Mouse (Mus musculus): ENCODE results near the gene Tdrd12. TPM values are rescaled to one million over a fixed set of nuclear protein-coding genes. Genes with fewer than 3 reads are reported as not detected.
"Not testable (repeated sequence)": the region's sequence is repeated elsewhere in the genome, so short reads cannot be mapped to it uniquely, and the experiment has no call there.

Gene Tdrd12
- polyA plus RNA-seq, 1 experiment, result 0.04 TPM

DNA sequence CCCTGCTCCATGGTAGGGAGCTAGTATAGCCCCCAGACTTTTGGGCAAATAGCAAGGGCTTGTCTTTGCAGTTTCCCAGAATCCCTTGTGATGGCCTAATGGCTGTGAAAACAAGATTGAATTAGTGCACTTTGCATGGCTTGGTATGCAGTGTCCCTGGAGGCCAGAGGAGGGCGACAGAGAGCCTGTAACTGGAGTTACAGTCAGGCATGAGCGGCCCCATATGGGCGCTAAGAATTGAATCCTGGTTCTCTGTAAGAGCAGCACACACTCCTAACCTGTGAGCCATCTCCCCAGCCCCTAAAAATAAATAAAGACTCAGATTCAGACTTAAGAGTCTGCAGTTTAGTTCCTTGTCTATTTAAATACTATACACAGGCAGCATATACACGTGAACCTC lies 42.3 kb upstream of the Tdrd12 start:
- peak; percentile 33 for DNase-seq
- TF ChIP-seq CTCF (IDR thresholded peaks at IDR 0.05; ENCODE audit: insufficient read depth, low read length), result peak; percentile 80
- no peak for TF ChIP-seq POLR2A (IDR thresholded peaks at IDR 0.05; ENCODE audit: borderline replicate concordance, extremely low read depth, low read depth, low read length)
- WGBS, result 35% methylated on average over 4 of the region's 4 CpGs
- peaks cover under 1% of the 10 kb centered on the region; the same call in 1 of the 2 replicates for H3K4me1 ChIP-seq (ENCODE audit: control insufficient read depth, insufficient read depth, low read length)
- no peak overlapping the region for H3K4me3 ChIP-seq (replicated peaks; ENCODE audit: extremely low read depth, low read depth, low read length)

DNA sequence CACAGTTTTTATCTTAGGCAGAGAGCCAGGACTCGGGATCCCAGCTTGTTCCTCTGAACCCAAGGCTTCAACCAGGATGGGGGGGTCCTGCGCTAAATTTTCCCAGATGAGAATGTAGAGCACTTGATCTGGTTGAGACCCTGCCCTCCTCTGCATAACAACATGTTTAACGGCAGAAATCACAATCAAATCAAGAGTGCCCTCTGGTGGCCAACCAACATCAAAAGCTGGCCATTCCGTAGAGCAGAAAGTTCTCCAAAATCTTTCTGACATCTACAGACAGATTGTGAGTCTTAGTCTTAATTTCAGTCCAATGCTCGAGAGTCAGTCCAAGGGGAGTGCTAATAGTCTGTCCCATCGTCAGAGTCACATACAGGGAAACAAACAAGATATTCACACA lies 33.3 kb upstream of the Tdrd12 start:
- DNase-seq, result peak; percentile 6
- WGBS, result 25% methylated on average over 6 of the region's 6 CpGs
- not testable (repeated sequence) for H3K4me1 ChIP-seq (ENCODE audit: control insufficient read depth, insufficient read depth, low read length); H3K4me3 ChIP-seq (replicated peaks; ENCODE audit: extremely low read depth, low read depth, low read length)

DNA sequence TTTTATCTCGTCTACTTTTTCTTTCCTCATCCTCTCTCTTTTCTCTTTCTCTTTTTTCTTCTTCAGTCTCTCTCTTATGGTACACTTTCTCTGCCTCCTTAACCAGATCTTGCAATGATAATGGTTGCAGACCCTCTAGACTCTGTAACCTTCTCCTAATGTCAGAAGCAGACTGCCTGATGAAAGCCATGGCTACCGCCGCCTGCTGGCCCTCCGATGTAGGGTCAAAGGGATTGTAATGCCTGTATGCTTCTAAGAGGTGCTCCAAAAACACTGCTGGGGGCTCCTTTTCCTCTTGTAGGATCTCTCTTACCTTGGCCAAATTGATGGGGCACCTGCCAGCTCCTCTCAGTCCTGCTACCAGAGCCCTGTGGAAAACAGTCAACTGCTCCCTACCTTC lies 32.2 kb upstream of the Tdrd12 start:
- WGBS, result 87% methylated on average over 4 of the region's 4 CpGs
- not testable (repeated sequence) for H3K4me1 ChIP-seq (ENCODE audit: control insufficient read depth, insufficient read depth, low read length); DNase-seq; H3K4me3 ChIP-seq (replicated peaks; ENCODE audit: extremely low read depth, low read depth, low read length)

DNA sequence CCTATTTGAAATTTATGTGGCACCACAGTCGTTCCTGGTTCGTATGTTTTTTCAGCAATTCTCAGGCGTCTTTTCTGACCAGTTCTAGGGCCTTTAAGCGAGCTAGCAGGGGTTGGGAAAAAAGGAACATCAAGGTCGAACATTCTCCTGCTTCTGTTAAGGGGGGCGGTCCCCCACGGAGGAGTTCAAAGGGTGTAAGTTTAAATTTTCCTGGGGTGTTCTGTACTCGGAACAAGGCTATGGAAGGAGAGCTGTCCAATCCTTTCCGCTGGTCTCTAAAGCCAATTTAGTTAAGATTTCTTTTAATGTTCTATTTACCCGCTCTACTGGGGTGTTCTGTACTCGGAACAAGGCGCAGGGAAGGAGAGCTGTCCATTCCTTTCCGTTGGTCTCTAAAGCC lies 28.4 kb upstream of the Tdrd12 start:
- H3K4me3 ChIP-seq (replicated peaks; ENCODE audit: extremely low read depth, low read depth, low read length); DNase-seq; H3K4me1 ChIP-seq (ENCODE audit: control insufficient read depth, insufficient read depth, low read length): not testable (repeated sequence)
- 74% methylated on average over 13 of the region's 13 CpGs for WGBS

DNA sequence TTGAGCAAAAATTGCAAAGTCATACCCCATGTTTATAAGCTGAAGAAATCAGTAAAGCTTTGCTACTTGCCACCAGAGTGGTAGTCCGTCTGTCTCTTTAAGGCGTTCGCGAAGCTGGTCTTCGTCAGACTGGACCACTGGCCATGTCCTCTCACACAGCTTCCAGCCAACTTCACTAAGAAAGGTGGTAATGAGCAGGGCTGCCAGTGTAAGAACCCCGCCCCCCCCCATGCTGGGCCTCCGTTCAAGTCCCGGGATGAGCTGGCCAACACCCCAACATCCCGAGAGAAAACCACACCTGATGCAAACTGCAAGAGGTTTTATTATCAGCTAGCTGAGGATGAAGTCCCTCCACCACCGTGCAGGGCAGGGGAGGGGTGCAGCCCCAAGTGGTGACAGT lies 27.3 kb upstream of the Tdrd12 start:
- not testable (repeated sequence) for DNase-seq; H3K4me3 ChIP-seq (replicated peaks; ENCODE audit: extremely low read depth, low read depth, low read length); H3K4me1 ChIP-seq (ENCODE audit: control insufficient read depth, insufficient read depth, low read length)
- WGBS, result 83% methylated on average over 10 of the region's 10 CpGs

DNA sequence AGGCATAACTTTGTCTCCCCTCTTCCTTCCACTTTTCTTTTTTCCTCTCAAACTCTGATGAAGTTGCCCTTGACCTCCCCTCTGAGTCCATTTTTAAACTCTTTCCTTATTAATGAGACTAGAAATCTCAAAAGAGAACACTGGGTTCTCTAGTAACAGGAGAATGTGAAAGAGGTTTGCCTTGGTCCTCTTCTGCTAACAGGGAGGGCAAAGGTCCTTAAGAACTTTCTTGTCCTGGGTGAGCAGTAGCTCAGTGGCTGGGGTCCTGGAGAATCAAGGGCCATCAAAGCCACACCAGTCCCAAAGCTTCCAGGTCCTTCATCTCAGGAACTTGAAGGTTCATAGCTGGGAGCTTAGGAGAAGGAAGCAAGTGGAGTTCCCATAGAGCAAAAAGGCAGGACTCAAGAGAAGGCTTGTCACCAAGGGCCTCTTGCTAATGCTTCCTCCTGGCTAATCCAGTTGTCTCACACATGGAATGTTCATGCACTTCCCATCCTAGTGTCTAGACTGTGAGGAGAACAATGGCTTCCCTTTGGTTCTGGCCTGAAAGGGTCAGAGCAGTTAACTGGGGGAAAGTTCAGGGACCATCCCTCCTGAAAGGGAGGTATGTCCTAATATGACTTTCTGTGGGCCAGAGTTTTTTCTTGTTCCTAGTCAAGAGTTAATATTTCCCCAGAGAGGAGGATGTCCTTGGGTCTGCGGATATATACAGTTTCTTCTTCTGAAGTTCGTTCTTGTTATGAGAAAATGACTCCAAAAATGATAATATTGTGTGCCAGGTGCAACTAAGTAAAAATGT lies 26.7 kb upstream of the Tdrd12 start:
- TF ChIP-seq CTCF (IDR thresholded peaks at IDR 0.05; ENCODE audit: insufficient read depth, low read length), result no peak
- no peak for TF ChIP-seq POLR2A (IDR thresholded peaks at IDR 0.05; ENCODE audit: borderline replicate concordance, extremely low read depth, low read depth, low read length)
- no peak for DNase-seq
- no peak overlapping the region for H3K4me3 ChIP-seq (replicated peaks; ENCODE audit: extremely low read depth, low read depth, low read length)
- WGBS, result 75% methylated on average over 2 of the region's 2 CpGs
- no peaks in the 10 kb centered on the region for H3K4me1 ChIP-seq (ENCODE audit: control insufficient read depth, insufficient read depth, low read length)

DNA sequence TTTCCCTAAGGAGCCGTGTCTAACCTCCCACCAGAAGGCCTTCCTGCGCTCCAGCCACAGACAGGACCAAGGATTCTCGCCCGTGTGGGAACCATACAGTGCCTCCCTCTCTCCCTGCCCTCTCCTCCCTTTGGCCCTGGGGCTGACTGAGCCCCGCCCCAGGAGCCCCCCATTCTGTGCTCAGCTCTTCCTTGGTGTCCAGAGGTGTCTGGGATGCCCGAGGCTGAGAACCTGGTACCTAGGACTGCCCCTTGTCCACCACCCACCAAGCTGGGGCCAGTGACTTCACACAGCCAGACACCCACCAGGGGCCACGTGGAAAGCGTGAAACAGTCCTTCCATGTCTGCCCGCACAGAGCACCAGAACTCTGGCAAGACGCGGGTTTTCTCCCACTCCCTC lies 25.5 kb upstream of the Tdrd12 start:
- no peaks in the 10 kb centered on the region for H3K4me1 ChIP-seq (ENCODE audit: control insufficient read depth, insufficient read depth, low read length)
- DNase-seq, result no peak
- no peak for TF ChIP-seq CTCF (IDR thresholded peaks at IDR 0.05; ENCODE audit: insufficient read depth, low read length)
- WGBS, result 60% methylated on average over 11 of the region's 11 CpGs
- H3K4me3 ChIP-seq (replicated peaks; ENCODE audit: extremely low read depth, low read depth, low read length), result no peak overlapping the region

DNA sequence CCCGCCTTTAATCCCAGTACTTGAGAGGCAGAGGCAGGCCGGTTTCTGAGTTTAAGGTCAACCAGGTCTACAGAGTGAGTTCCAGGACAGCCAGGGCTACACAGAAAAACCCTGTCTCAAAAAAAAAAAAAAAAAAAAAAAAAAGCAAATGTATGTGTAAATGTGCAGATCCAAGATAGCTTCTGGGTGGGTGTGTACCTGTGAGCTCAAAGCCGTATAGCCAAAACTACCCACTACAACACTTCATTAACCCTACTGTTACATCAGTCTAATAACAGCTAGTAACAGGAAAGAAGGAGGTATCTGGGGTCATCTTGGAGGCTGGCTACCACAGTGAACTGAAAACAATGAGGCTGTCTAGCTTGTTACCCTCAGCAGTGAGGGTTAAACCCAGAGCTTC lies 22.3 kb upstream of the Tdrd12 start:
- no peak for DNase-seq
- TF ChIP-seq CTCF (IDR thresholded peaks at IDR 0.05; ENCODE audit: insufficient read depth, low read length), result no peak
- no peak for TF ChIP-seq POLR2A (IDR thresholded peaks at IDR 0.05; ENCODE audit: borderline replicate concordance, extremely low read depth, low read depth, low read length)
- no peak overlapping the region for H3K4me3 ChIP-seq (replicated peaks; ENCODE audit: extremely low read depth, low read depth, low read length)
- H3K4me1 ChIP-seq (ENCODE audit: control insufficient read depth, insufficient read depth, low read length), result peaks cover 3% of the 10 kb centered on the region; the same call in 1 of the 2 replicates
- WGBS, result 87% methylated on average over 3 of the region's 3 CpGs

DNA sequence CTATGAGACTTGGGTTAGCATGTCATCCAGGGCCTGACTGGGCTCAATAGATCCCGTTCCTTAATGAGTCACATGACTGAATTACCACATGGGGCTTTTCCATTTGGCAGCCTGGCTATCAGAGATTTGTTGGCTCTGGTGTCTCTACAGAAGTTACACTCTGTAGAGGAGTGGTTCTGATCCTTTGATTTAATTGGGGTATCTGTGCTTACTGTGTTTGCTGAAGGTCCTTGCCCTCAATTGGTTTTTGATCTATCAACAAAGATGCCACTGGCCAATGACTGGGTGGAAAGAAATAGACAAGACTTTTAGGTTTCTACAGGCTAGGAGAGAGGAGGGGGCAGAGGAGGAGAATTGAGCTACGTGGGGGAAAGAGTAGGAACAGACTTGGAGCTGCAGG lies 21.1 kb upstream of the Tdrd12 start:
- Histone ChIP-seq H3K4me3 (replicated peaks; ENCODE audit: extremely low read depth, low read depth, low read length) (no peak overlapping the region), H3K4me1 (ENCODE audit: control insufficient read depth, insufficient read depth, low read length) (peaks cover 3% of the 10 kb centered on the region; the same call in 1 of the 2 replicates)
- TF ChIP-seq POLR2A (IDR thresholded peaks at IDR 0.05; ENCODE audit: borderline replicate concordance, extremely low read depth, low read depth, low read length) (no peak), CTCF (IDR thresholded peaks at IDR 0.05; ENCODE audit: insufficient read depth, low read length) (no peak)
- 52% methylated on average over 2 of the region's 2 CpGs for WGBS
- no peak for DNase-seq

DNA sequence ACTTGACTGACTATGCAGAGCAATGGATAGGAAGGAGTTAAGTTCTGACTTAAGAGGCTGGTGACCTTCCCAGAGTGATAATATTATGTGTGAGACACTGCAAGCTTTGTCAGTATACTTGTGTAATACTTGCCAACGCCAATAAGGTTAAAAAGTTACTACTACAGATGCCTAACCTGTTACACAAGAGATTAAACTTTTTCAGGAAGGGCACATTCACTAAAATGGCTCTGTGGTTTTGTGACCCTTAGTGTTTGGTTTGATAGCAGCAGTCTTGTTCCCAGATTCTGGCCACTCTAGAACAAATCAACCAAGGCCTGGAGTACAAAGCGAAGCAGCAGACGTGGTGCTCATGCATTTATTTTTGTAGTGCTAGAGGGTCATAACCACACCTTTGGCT lies 20.0 kb upstream of the Tdrd12 start:
- 57% methylated on average over 3 of the region's 3 CpGs for WGBS
- Histone ChIP-seq H3K4me1 (ENCODE audit: control insufficient read depth, insufficient read depth, low read length) (peaks cover 3% of the 10 kb centered on the region; the same call in 1 of the 2 replicates), H3K4me3 (replicated peaks; ENCODE audit: extremely low read depth, low read depth, low read length) (no peak overlapping the region)
- no peak for DNase-seq
- no peak for TF ChIP-seq CTCF (IDR thresholded peaks at IDR 0.05; ENCODE audit: insufficient read depth, low read length)
- no peak for TF ChIP-seq POLR2A (IDR thresholded peaks at IDR 0.05; ENCODE audit: borderline replicate concordance, extremely low read depth, low read depth, low read length)

DNA sequence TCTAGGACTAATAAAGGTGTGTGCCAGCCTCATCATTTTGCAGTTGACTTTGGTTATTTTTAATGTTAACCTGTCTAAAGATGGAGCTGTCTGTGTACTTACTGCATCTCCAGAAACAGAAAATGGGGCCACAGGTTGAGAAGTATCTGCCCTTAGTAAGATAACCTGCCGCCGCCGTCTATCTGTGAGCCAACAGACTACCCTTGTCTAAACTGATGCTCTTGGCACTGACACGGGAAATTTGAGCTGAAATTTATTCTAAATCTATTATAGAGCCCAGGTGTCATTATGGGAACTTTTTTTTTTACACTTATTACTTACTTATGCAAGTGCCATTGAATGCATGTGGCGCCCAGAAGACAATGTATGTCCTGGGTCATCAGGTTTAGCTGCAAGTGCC lies 19.4 kb upstream of the Tdrd12 start:
- Histone ChIP-seq H3K4me3 (replicated peaks; ENCODE audit: extremely low read depth, low read depth, low read length) (no peak overlapping the region), H3K4me1 (ENCODE audit: control insufficient read depth, insufficient read depth, low read length) (peaks cover 3% of the 10 kb centered on the region; the same call in 1 of the 2 replicates)
- TF ChIP-seq POLR2A (IDR thresholded peaks at IDR 0.05; ENCODE audit: borderline replicate concordance, extremely low read depth, low read depth, low read length) (no peak), CTCF (IDR thresholded peaks at IDR 0.05; ENCODE audit: insufficient read depth, low read length) (no peak)
- WGBS, result 88% methylated on average over 5 of the region's 5 CpGs
- no peak for DNase-seq
